Mouse (Mus musculus) frontal cortex, postnatal 14 days (tissue): Measurements from ENCODE around the gene Tbcb.
"Not testable (repeated sequence)": the region's sequence is repeated elsewhere in the genome, so short reads cannot be mapped to it uniquely, and the experiment has no call there.

ENCODE experiments used
- DNase-seq, 2 experiments: peaks; one replicate each; pipeline ENCODE4 v3.0.0; 2022; ENCODE audit warnings: low spot score in 2 of 2

The Tbcb gene

GRCm38 (mm10) chr7:30193581-30194100 lies 38.4 kb downstream of the Tbcb start:
- no peak for DNase-seq

GRCm38 (mm10) chr7:30193013-30193412 lies 39.1 kb downstream of the Tbcb start:
- no peak for DNase-seq

- no peak for DNase-seq
Measured at GRCm38 (mm10) chr7:30192088-30192487, 40.0 kb downstream of the Tbcb start.

GRCm38 (mm10) chr7:30189116-30189491 lies 43.0 kb downstream of the Tbcb start:
- DNase-seq, result no peak

- no peak for DNase-seq
Measured at GRCm38 (mm10) chr7:30188344-30189115, 43.5 kb downstream of the Tbcb start.

- no peak for DNase-seq
Measured at GRCm38 (mm10) chr7:30184641-30185348, 47.3 kb downstream of the Tbcb start.

- peak; percentile 63 to 64 for DNase-seq
Measured at GRCm38 (mm10) chr7:30183879-30184289, 48.2 kb downstream of the Tbcb start, which contains the start of gene Cox7a1. Gene Cox7a1 (plus strand): TSS chr7:30184144.

- DNase-seq, result not testable (repeated sequence)
Measured at GRCm38 (mm10) chr7:30183189-30183588, 48.9 kb downstream of the Tbcb start.

GRCm38 (mm10) chr7:30181929-30182328 lies 50.1 kb downstream of the Tbcb start:
- DNase-seq, result not testable (repeated sequence)

- DNase-seq, result peak in 1 of 2 experiments; percentile 67
Measured at GRCm38 (mm10) chr7:30181308-30181707, 50.8 kb downstream of the Tbcb start.

- DNase-seq, result no peak
Measured at GRCm38 (mm10) chr7:30178256-30178655, 53.8 kb downstream of the Tbcb start.

GRCm38 (mm10) chr7:30176474-30176873 lies 55.6 kb downstream of the Tbcb start:
- DNase-seq, result no peak
